Mouse (Mus musculus): ENCODE measurements around the gene Abcb4. TPM values are rescaled to one million over a fixed set of nuclear protein-coding genes. Genes with fewer than 3 reads are reported as not detected.
"Not testable (repeated sequence)": the region's sequence is repeated elsewhere in the genome, so short reads cannot be mapped to it uniquely, and the experiment has no call there.

The Abcb4 gene
- polyA plus RNA-seq, 1 experiment: 0.42 TPM

DNA sequence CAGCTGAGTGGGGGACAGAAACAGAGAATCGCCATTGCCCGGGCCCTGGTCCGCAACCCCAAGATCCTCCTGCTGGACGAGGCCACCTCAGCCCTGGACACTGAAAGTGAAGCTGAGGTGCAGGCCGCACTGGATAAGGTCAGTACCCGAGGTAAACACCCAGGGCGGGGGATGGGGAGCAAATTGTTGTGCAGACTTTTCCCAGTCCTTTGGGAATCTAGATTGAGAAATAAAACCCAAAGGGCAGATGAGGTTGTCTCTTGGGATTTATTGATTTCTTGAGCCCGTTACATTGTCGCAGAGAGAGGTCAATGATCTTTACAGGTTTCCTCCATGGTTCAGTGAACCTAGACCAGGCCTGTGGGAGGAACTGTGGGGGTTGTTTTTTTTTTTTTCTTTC is 34.9 kb downstream of the Abcb4 start:
- TF ChIP-seq EP300 (IDR thresholded peaks at IDR 0.05; ENCODE audit: insufficient read depth, low read depth, low read length) (no peak), POLR2A (IDR thresholded peaks at IDR 0.05; ENCODE audit: insufficient read depth, low read length) (no peak), CTCF (IDR thresholded peaks at IDR 0.05; ENCODE audit: low read depth, low read length) (no peak)
- H3K27me3 ChIP-seq (ENCODE audit: control insufficient read depth, insufficient read depth, low read length, poor library complexity, severe bottlenecking): no peaks in the 10 kb centered on the region
- H3K9me3 ChIP-seq (replicated peaks; ENCODE audit: control insufficient read depth, insufficient read depth, low read length, poor library complexity, severe bottlenecking): peaks cover 6% of the 10 kb centered on the region; the same call in 1 of the 2 replicates
- no peak overlapping the region for H3K4me3 ChIP-seq (ENCODE audit: low read depth, low read length)
- no peak overlapping the region for H3K27ac ChIP-seq (ENCODE audit: insufficient read depth, low read length)
- H3K9ac ChIP-seq (ENCODE audit: low read depth, poor library complexity, severe bottlenecking): no peak overlapping the region
- no peaks in the 10 kb centered on the region for H3K4me1 ChIP-seq (ENCODE audit: control insufficient read depth, insufficient read depth, low read length)
- H3K36me3 ChIP-seq (ENCODE audit: control insufficient read depth, insufficient read depth, low read length, poor library complexity, severe bottlenecking): no peaks in the 10 kb centered on the region

GRCm38 (mm10) chr5:8937965-8938364 is 44.4 kb downstream of the Abcb4 start:
- no peaks in the 10 kb centered on the region for H3K4me1 ChIP-seq (ENCODE audit: control insufficient read depth, insufficient read depth, low read length)

GRCm38 (mm10) chr5:8941266-8941665 is 47.7 kb downstream of the Abcb4 start:
- not testable (repeated sequence) for H3K4me1 ChIP-seq (ENCODE audit: control insufficient read depth, insufficient read depth, low read length)

More at GRCm38 (mm10) chr5:8937965-8938364, 44.4 kb downstream of the Abcb4 start:
- Histone ChIP-seq H3K27me3 (ENCODE audit: control insufficient read depth, insufficient read depth, low read length, poor library complexity, severe bottlenecking) (no peaks in the 10 kb centered on the region), H3K9ac (ENCODE audit: low read depth, poor library complexity, severe bottlenecking) (no peak overlapping the region), H3K36me3 (ENCODE audit: control insufficient read depth, insufficient read depth, low read length, poor library complexity, severe bottlenecking) (no peaks in the 10 kb centered on the region), H3K27ac (ENCODE audit: insufficient read depth, low read length) (no peak overlapping the region), H3K4me3 (ENCODE audit: low read depth, low read length) (no peak overlapping the region), H3K9me3 (replicated peaks; ENCODE audit: control insufficient read depth, insufficient read depth, low read length, poor library complexity, severe bottlenecking) (no peaks in the 10 kb centered on the region)
- no peak for TF ChIP-seq POLR2A (IDR thresholded peaks at IDR 0.05; ENCODE audit: insufficient read depth, low read length)
- no peak for TF ChIP-seq EP300 (IDR thresholded peaks at IDR 0.05; ENCODE audit: insufficient read depth, low read depth, low read length)
- no peak for TF ChIP-seq CTCF (IDR thresholded peaks at IDR 0.05; ENCODE audit: low read depth, low read length)

DNA sequence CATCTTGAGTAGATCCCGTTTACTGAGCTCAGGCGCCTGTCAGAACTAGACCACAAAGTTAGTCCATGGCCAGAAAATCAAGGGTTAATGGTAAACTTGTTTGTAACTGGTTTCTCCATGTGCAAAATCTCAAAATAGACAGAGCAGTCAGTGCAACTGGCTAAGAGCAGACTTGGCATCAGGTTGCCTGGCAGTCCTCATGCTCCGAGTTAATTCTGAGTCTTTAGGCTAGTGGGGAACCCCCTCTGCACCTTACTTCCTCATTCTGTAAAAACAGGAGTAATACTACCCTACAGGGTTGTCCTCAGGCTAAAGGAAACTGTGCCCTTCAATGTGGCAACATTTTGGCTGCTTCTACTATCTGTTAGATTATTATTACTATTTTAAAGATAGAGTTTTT is 50.3 kb downstream of the Abcb4 start:
- no peak overlapping the region for H3K27ac ChIP-seq (ENCODE audit: insufficient read depth, low read length)
- H3K36me3 ChIP-seq (ENCODE audit: control insufficient read depth, insufficient read depth, low read length, poor library complexity, severe bottlenecking): no peaks in the 10 kb centered on the region
- no peak overlapping the region for H3K4me3 ChIP-seq (ENCODE audit: low read depth, low read length)
- H3K9ac ChIP-seq (ENCODE audit: low read depth, poor library complexity, severe bottlenecking): no peak overlapping the region
- no peaks in the 10 kb centered on the region for H3K27me3 ChIP-seq (ENCODE audit: control insufficient read depth, insufficient read depth, low read length, poor library complexity, severe bottlenecking)
- H3K4me1 ChIP-seq (ENCODE audit: control insufficient read depth, insufficient read depth, low read length): no peaks in the 10 kb centered on the region
- no peaks in the 10 kb centered on the region for H3K9me3 ChIP-seq (replicated peaks; ENCODE audit: control insufficient read depth, insufficient read depth, low read length, poor library complexity, severe bottlenecking)
- TF ChIP-seq EP300 (IDR thresholded peaks at IDR 0.05; ENCODE audit: insufficient read depth, low read depth, low read length) (no peak), POLR2A (IDR thresholded peaks at IDR 0.05; ENCODE audit: insufficient read depth, low read length) (no peak), CTCF (IDR thresholded peaks at IDR 0.05; ENCODE audit: low read depth, low read length) (no peak)

More at GRCm38 (mm10) chr5:8941266-8941665, 47.7 kb downstream of the Abcb4 start:
- H3K27me3 ChIP-seq (ENCODE audit: control insufficient read depth, insufficient read depth, low read length, poor library complexity, severe bottlenecking); H3K4me3 ChIP-seq (ENCODE audit: low read depth, low read length); H3K27ac ChIP-seq (ENCODE audit: insufficient read depth, low read length); H3K9ac ChIP-seq (ENCODE audit: low read depth, poor library complexity, severe bottlenecking); H3K9me3 ChIP-seq (replicated peaks; ENCODE audit: control insufficient read depth, insufficient read depth, low read length, poor library complexity, severe bottlenecking); H3K36me3 ChIP-seq (ENCODE audit: control insufficient read depth, insufficient read depth, low read length, poor library complexity, severe bottlenecking): not testable (repeated sequence)

DNA sequence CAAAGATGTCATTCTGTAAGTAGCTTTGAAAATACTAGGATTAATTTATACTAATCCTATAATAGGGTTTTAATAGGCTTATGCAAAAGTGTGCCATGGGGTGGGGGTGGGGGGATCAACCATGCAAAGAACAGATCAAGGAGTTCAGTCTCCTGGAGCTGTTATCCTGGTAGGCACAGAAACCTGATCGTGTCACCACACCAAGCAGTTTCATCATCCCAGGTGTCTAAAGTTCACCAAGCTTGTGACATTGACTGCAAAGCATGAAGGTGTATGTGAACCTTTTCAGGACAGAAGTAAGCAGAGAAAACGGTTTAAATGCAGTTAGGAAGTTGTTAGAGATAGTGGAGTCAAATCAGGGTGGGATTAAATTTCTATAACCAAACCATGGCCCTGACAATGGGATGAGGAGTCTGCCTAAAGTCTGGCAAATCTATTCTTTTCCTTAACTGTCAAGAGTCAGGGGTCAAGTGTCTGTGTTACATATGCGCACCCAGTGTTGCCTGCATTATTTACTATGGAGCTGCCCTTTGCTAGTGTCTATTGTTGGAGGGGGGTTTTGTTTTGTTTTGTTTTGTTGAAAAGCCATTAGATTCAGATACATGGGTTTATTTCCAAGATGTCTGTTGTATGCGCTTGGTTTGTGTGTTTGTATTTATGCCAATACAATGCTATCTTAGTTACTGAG is 54.0 kb downstream of the Abcb4 start:
- Histone ChIP-seq H3K36me3 (ENCODE audit: control insufficient read depth, insufficient read depth, low read length, poor library complexity, severe bottlenecking) (no peaks in the 10 kb centered on the region), H3K4me1 (ENCODE audit: control insufficient read depth, insufficient read depth, low read length) (no peaks in the 10 kb centered on the region), H3K27ac (ENCODE audit: insufficient read depth, low read length) (no peak overlapping the region), H3K9me3 (replicated peaks; ENCODE audit: control insufficient read depth, insufficient read depth, low read length, poor library complexity, severe bottlenecking) (no peaks in the 10 kb centered on the region), H3K9ac (ENCODE audit: low read depth, poor library complexity, severe bottlenecking) (no peak overlapping the region), H3K4me3 (ENCODE audit: low read depth, low read length) (no peak overlapping the region), H3K27me3 (ENCODE audit: control insufficient read depth, insufficient read depth, low read length, poor library complexity, severe bottlenecking) (no peaks in the 10 kb centered on the region)
- TF ChIP-seq POLR2A (IDR thresholded peaks at IDR 0.05; ENCODE audit: insufficient read depth, low read length): no peak
- no peak for TF ChIP-seq EP300 (IDR thresholded peaks at IDR 0.05; ENCODE audit: insufficient read depth, low read depth, low read length)
- TF ChIP-seq CTCF (IDR thresholded peaks at IDR 0.05; ENCODE audit: low read depth, low read length): no peak

DNA sequence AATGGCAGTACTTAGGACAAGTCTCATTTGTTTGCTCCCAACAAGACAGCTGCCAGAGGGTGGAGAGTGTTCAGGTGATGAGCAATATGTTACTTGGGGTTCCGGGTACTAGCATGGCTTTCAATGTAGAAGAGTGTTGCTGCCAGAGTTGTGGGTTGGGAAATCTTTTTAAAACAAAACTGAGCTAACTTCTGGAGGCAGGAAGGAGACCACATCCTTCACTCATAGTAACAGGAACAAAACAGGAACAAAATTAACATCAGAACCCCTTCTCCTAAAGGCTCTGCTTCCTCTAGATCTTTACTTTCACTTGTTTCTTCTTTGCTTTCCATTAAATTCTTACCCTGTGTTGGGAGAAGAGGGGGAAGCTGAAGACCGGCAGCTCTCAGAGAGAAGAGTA is 60.1 kb downstream of the Abcb4 start:
- Histone ChIP-seq H3K27ac (ENCODE audit: insufficient read depth, low read length) (no peak overlapping the region), H3K9ac (ENCODE audit: low read depth, poor library complexity, severe bottlenecking) (no peak overlapping the region), H3K4me3 (ENCODE audit: low read depth, low read length) (no peak overlapping the region), H3K27me3 (ENCODE audit: control insufficient read depth, insufficient read depth, low read length, poor library complexity, severe bottlenecking) (no peaks in the 10 kb centered on the region), H3K9me3 (replicated peaks; ENCODE audit: control insufficient read depth, insufficient read depth, low read length, poor library complexity, severe bottlenecking) (no peaks in the 10 kb centered on the region; the same call in 1 of the 2 replicates), H3K36me3 (ENCODE audit: control insufficient read depth, insufficient read depth, low read length, poor library complexity, severe bottlenecking) (no peaks in the 10 kb centered on the region), H3K4me1 (ENCODE audit: control insufficient read depth, insufficient read depth, low read length) (no peaks in the 10 kb centered on the region)
- no peak for TF ChIP-seq EP300 (IDR thresholded peaks at IDR 0.05; ENCODE audit: insufficient read depth, low read depth, low read length)
- TF ChIP-seq POLR2A (IDR thresholded peaks at IDR 0.05; ENCODE audit: insufficient read depth, low read length): no peak
- TF ChIP-seq CTCF (IDR thresholded peaks at IDR 0.05; ENCODE audit: low read depth, low read length): no peak

Data from ES-Bruce4 (cell line).